Mouse (Mus musculus): ENCODE results near the gene Hfe2.

Hfe2 gene

DNA sequence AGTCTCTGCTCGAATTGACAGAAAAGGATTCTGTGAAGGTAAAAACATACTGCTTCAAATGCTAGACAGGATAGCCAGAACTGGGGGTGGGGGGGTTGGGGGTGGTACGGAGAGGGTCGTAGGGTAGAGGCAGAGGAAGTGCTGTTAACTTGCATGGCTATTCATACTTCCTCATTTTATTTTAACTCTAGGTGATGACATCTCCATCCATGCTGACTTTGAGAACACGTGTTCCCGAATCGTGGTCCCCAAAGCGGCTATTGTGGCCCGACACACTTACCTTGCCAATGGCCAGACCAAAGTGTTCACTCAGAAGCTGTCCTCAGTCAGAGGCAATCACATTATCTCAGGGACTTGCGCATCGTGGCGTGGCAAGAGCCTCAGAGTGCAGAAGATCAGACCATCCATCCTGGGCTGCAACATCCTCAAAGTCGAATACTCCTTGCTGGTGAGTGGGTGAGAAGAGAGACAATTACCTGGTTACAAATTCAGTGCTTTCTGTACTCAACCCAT is 34.5 kb downstream of the Hfe2 start:
- no peak for DNase-seq

GRCm38 (mm10) chr3:96559911-96560850 is 35.2 kb downstream of the Hfe2 start:
- DNase-seq = no peak

GRCm38 (mm10) chr3:96560881-96561668 is 36.1 kb downstream of the Hfe2 start:
- no peak for DNase-seq

DNA sequence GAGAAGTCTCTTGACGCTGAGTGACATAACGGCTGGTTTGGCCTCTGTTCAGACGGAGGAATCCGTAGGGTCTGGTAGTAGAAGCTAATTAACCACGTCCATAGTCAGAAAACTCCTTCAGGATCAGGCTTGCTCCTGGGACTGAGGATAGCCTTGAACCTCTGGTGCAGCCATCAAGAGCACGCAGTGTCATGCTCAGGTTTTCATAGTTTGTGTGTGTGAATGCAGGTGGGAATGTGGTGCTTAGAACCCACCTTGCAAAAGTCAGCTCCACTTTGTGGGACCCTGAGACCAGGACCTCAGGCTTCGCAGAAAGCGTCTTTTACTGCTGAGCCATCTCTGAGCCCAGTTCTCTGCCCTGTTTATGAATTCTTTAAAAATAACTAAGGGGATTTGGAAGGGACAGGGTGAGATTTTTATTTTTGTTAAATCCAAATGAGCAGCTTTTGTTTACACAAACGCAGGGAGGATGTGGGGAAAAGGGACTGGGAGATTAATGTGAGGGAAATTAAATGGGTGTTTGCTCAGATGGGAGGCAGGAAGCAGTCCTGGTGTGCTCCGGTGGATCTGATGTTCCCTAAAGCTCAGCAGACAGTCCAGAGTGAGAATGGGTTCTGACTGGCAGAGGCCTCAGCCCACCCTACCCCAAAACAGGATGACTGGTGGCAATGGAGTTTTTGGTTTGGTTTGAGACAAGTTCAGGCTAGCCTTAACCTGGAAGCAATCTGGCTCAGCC is 37.1 kb downstream of the Hfe2 start:
- DNase-seq = no peak

DNA sequence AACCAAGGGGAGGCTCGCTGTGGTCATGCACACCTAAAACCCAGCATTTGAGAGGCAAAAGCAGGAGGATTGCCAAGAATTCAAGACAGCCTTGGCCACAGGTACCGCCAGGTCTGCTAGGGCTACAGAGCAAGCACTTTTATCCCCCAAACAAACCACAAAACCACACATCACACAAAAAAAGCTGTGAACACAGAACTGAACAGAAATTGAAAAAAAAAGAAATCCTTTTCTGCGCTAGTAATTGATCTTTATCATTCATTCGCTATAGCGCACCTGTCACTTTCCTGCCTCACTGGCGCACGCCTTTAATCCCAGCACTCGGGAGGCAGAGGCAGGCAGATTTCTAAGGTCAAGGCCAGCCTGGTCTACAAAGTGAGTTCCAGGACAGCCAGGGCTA is 38.3 kb downstream of the Hfe2 start:
- no peak for DNase-seq

DNA sequence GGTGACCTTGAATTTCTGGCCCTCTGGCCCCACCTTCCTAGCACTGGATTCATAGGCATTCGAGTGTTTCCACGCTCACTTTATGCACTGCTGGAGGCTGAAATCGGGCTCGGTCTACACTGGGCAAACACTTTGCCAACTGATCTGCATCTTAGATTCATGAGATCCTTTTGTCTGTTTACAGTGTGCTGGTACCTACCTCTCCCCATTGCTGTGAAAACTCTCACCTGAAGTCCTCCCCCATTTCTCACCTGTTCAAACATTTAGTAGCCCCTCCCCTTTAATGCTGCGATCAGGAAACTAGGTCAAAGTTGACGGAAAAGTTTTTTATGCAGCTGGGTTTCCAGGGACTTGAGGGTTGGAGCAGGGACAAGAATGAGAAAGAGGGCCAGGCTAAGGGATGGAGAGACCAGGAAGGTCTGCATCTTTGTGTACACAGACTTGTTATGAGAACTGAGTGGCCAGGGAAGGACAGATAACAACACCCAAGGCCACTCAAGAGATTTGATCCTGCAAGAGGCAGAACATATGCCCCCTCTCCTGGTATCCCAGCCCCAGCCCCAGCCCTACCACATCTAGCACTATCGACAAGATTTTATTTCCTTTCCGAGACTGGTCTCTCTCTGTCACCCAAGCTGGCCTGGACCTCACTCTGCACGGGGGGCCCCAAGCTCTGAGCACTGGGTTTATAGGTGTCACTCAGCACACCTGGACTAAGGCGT is 39.1 kb downstream of the Hfe2 start:
- DNase-seq = no peak

DNA sequence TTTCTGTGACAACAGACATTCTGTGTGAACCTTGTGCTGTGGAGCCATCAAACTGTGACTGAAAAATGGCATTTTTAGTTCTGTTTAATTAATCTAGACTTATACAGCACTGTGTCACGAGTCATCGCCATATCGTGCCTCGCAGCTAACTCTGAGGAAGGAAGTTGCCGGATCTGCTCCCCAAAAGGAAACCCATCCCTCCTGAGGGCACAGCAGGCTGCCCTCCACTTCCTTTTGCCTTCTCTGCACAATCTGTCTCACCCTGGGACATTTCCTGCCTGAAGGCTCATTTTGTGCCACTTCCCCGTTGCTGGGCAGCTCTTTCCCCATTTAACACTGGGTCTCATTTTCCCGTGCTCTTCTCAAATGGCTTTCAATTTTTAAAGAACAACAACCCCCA is 39.7 kb downstream of the Hfe2 start:
- no peak for DNase-seq

- DNase-seq = no peak
Measured at GRCm38 (mm10) chr3:96565105-96565504, 40.1 kb downstream of the Hfe2 start.

GRCm38 (mm10) chr3:96566661-96567450 is 41.9 kb downstream of the Hfe2 start:
- no peak for DNase-seq

- no peak for DNase-seq
Measured at GRCm38 (mm10) chr3:96568605-96569004, 43.6 kb downstream of the Hfe2 start.

- DNase-seq = no peak
Measured at GRCm38 (mm10) chr3:96569506-96569905, 44.5 kb downstream of the Hfe2 start.

- DNase-seq = no peak
Measured at GRCm38 (mm10) chr3:96569966-96570605, 45.1 kb downstream of the Hfe2 start.

DNA sequence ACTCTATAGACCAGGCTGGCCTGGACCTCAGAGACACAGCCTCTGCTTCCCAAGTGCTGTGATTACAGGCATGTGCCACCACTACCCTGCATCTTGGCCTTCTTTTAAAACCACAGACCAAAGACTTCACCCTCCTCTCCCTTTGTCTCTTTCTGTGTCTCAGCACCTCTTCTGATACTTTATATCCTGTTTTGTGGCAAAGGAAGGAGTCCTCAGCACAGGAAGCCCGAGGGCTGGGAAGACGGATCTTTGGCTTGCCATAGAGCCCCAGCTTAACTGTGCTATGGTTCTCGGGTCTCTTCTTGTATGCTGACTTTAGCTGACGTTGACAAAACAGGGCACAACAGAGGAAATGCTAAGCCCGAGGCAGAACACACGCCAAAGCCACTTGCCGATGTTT is 45.7 kb downstream of the Hfe2 start:
- no peak for DNase-seq

GRCm38 (mm10) chr3:96571336-96571735 is 46.4 kb downstream of the Hfe2 start:
- no peak for DNase-seq

DNA sequence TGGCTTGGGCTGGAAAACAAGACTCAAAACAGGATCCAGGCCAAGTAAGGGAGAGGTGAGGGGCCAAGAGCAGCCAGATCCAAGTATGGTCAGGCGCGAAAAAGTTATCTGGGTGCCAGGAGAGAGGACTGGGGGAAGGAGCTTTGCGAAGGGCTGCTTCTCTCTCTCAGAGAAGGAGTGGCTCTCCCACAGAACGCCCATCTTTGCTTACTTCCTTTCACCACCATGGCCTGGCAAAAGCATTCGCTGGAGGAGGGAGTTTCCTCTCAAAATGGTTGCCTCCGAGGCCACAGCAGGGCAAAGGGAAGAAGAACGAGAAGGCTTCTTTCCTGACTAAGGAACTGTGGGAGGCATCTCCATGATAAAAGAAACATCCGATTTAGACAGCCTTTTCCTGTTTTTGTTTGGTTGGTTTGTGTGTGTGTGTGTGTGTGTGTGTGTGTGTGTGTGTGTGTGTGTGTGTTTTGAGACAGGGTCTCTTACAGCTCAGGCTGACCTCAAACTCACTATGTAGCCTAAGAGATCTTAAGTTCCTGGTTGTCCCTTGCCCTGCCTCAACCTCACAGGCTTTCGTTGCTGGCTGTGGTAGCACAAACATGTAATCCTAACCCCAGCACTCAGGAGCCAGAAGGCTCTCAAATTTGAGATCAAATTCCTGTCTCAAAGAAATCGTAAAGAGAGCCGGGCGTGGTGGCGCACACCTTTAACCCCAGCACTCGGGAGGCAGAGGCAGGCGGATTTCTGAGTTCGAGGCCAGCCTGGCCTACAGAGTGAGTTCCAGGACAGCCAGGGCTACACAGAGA is 47.1 kb downstream of the Hfe2 start:
- DNase-seq = no peak

GRCm38 (mm10) chr3:96573611-96574511 is 48.9 kb downstream of the Hfe2 start:
- DNase-seq = no peak

GRCm38 (mm10) chr3:96575272-96575984 is 50.5 kb downstream of the Hfe2 start:
- DNase-seq = no peak

DNA sequence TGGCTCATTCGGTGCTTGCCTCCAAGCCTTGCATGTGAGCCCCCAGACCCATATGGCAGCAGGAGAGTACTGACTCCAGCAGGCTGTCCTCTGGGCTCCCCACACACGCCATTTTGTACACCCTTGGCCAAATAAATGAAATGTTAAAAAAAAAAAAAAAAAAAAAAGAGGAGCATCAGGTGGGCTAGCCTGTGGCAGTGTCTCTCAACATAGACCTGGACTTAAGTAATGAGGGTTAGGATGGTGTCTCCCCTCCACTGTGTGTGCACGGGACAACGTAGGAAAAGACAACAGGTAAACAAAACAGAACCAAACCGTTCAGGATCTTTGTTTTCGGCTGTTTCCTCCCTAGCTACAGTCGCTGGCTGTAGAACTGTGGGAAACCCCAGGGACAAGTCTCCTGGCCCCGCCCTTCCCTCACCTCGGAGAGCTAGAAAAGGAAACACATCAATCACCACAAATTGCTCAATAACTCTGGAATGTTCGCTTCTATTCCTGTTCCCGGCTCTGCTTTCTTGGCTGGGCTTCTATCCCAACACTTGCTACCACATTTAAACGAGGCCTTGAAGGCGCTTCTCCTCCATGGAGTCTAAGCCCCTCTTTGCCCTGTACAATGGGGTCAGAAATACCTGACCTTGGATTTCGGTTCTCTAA is 51.2 kb downstream of the Hfe2 start:
- DNase-seq = no peak
